Mouse (Mus musculus) heart, postnatal 0 days (tissue): ENCODE data around the gene Gna13.

Source experiments
- CTCF ChIP-seq: IDR thresholded peaks from 2 replicates; pipeline ENCODE4 v1.5.1; 2016; ENCODE audit warnings: antibody characterized with exemption, control low read depth, low read depth
- EP300 ChIP-seq: IDR thresholded peaks from 2 replicates; pipeline ENCODE4 v1.6.1; 2016; ENCODE audit warnings: antibody characterized with exemption, low read depth

DNA sequence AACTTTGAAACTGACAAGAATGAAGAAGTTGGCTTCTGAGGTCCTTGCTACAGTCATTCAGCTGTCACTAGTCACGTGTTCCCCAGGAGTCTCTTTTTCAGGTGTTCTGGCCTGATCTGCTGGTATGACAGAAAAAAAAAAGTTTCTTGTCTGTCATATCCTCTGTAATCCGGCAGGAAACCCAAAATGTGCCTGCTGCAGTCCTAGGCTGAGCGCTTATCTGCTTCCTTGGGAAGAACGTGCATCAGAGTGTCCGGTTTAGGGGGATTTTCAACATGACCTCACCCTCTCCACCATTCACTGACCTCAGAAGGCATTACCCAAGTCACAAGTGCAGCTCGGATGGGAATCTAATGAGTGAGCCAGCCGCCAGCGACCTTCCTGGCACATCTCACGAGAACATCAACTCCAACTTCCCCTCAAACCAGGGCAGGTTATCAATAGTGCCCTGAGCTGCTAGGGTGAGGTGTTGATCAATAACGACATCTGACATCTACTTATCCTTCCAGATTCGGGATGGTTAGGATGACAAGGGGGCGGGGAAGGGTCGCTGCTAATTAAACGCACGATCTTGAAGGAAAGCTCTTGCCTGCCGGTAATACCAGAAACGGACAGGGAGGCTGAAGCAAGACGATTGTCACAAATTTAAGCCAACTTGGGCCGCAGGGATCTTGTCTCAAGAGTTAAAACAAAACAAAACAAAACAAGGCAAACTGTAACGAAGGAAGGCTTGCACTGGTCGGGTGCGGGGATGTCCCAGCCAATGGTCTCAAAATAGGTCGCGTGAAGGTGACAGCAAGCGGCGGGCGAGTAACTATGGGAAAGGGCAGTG, 784 bp upstream of the Gna13 start:
- TF ChIP-seq CTCF: no peak
- TF ChIP-seq EP300: no peak
